Mouse (Mus musculus): ENCODE data around the gene Irx4. TPM values are rescaled to one million over a fixed set of nuclear protein-coding genes. Genes with fewer than 3 reads are reported as not detected.

Irx4 gene
- polyA plus RNA-seq, 1 experiment from 2014 or later: 1.5 TPM

DNA sequence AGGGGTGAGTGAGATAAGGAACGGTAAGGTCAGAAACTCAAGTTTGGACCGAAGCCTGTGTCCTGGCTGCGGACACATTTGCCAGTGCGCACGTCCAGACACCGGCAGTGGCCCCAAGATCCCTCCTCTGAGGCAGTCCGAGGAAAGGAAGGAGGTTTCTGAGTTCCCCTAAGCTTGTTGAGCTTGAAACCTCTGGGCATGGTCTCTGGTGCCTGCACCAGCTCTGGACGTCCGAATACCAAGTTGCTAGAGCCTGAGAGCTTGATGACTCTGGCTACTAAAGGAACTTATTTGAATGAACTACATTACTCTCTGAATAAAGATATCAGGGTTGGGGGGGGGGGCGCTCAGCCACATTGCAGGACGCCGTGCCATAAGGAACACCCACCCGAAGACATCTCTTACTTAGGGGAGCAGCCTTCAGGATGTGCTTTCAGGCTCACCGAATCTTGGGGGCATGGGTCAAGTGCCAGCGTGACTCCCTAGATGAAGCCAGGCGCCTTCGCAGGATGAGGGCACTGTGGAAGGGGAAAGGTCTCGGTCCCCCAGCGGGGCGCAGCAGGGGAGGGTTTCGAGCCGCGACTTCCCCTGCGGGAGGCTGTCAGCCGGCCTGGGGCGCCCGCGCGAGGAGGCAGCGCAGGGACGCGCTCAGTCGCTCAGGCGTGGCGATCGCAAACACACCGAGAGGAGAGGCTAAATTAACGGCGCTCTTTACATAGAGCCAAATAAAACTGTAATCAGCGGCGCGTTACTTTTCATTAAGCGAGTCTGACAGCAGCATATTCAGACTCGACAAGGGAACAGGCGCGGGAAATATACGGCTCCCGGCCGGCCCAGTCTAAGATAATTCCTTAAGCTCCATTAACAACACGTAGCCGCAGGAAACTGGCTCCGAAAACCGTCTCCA, 11.3 kb downstream of the Irx4 start:
- H3K27ac ChIP-seq (replicated peaks): no peak overlapping the region
- peaks cover 95% of the 10 kb centered on the region for H3K27me3 ChIP-seq (replicated peaks)
- no peaks in the 10 kb centered on the region for H3K36me3 ChIP-seq
- H3K9ac ChIP-seq (replicated peaks): no peak overlapping the region
- peak overlapping the region; percentile 61 for H3K4me2 ChIP-seq
- WGBS: under 1% methylated on average over 53 of the region's 53 CpGs
- no peaks in the 10 kb centered on the region for H3K9me3 ChIP-seq (replicated peaks)
- peaks cover 27% of the 10 kb centered on the region for H3K4me1 ChIP-seq
- peak overlapping the region; percentile 31 for H3K4me3 ChIP-seq (replicated peaks)
- peak; percentile 56 for ATAC-seq (ENCODE audit: low FRiP score)

DNA sequence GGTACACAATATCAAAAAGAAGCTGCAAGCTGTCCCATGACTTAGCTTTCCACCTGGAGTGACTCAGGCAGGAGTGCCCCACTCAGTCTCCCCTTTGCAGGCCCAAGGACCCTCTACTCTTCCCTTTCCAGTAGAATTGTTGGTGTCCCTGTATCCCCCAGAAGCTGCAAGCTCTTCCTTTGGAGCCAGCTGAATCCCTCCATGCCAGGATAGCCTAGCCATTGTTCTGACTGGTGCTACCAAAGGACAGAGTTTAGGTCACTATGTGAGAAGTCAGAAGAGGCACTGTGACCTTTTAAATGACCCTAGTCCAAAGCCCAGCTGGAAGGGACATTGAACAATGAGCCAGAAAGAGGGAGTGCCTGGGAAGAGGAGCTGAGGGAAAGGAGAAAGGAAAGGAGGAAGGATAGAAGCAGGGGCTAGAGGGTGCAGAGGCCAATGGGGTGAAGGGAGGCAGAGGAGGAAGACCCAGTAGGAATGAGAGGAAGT, 12.6 kb downstream of the Irx4 start:
- Histone ChIP-seq H3K9me3 (replicated peaks) (no peaks in the 10 kb centered on the region), H3K36me3 (no peaks in the 10 kb centered on the region), H3K27ac (replicated peaks) (no peak overlapping the region), H3K9ac (replicated peaks) (no peak overlapping the region), H3K27me3 (replicated peaks) (peaks cover 84% of the 10 kb centered on the region), H3K4me2 (no peak overlapping the region), H3K4me3 (replicated peaks) (no peak overlapping the region), H3K4me1 (peaks cover 27% of the 10 kb centered on the region)
- ATAC-seq (ENCODE audit: low FRiP score): no peak

DNA sequence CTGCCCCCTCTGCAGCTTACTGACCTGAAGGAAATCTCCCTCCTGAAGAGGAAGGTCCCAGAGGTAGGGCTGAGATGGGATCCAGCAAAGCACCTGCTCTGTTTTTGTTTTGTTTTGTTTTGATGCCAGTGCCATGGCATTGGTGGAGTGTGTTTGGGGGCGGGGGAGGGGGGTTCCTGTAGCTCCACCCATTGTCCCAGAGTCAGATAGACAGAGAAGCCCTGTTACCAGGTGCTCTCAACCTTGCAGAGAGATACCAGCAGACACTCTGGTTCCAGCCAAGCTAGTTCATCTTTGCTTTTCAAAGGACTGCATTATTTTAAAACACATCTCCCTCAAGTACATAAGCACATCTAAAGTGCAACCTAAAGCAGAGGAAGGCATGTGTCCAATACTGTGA, 13.3 kb downstream of the Irx4 start:
- Histone ChIP-seq H3K4me3 (replicated peaks) (no peak overlapping the region), H3K4me1 (peaks cover 24% of the 10 kb centered on the region), H3K9ac (replicated peaks) (no peak overlapping the region), H3K27me3 (replicated peaks) (peaks cover 77% of the 10 kb centered on the region), H3K36me3 (no peaks in the 10 kb centered on the region), H3K9me3 (replicated peaks) (no peaks in the 10 kb centered on the region), H3K4me2 (no peak overlapping the region), H3K27ac (replicated peaks) (no peak overlapping the region)
- 56% methylated on average over 1 of the region's 1 CpGs for whole genome bisulfite sequencing
- ATAC-seq (ENCODE audit: low FRiP score): no peak

DNA sequence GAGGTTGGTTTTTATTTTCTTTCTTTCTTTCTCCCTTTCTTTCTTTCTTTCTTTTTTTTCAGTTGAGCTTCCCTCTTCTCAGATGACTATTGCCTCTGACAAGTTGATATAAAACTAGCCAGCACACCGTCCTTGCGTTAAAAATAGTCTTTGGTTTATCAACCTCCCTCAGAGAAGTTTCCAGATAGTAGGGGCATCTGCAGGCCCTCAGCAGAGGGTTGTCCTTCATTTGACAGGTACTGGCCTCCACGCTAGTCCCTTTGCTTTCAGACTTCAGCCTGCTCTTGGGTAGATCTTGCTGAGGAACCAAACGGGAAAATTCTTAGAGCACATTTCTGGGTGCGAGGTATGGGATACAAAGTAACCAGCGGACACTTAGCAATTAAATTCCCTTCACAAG, 17.1 kb downstream of the Irx4 start:
- Histone ChIP-seq H3K4me1 (peaks cover under 1% of the 10 kb centered on the region), H3K4me3 (replicated peaks) (no peak overlapping the region), H3K9ac (replicated peaks) (no peak overlapping the region), H3K36me3 (no peaks in the 10 kb centered on the region), H3K27ac (replicated peaks) (no peak overlapping the region), H3K4me2 (no peak overlapping the region), H3K9me3 (replicated peaks) (no peaks in the 10 kb centered on the region), H3K27me3 (replicated peaks) (peaks cover 44% of the 10 kb centered on the region)
- 88% methylated on average over 6 of the region's 6 CpGs for WGBS
- ATAC-seq (ENCODE audit: low FRiP score): no peak

DNA sequence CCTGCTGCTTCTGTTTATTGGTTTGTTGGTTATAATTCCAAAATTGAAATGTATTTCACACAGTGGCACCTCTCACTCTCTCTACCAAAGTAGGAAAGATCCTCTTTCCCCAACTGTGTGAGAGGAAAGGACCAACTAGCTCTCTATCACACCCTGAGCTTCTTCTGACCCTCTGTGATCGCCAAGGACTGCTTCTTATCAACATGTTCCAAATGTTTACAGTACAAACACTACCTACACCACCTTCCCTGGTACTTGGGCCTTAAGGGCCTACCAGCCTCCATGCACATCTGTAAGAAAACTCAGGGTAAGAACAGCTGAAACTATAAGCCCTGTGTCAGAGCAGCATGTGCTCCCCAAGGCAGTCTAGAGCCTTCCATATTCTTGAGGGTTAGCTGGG, 17.5 kb downstream of the Irx4 start:
- no peaks in the 10 kb centered on the region for H3K4me1 ChIP-seq
- no peak overlapping the region for H3K9ac ChIP-seq (replicated peaks)
- no peak overlapping the region for H3K4me2 ChIP-seq
- H3K4me3 ChIP-seq (replicated peaks): no peak overlapping the region
- H3K27me3 ChIP-seq (replicated peaks): peaks cover 40% of the 10 kb centered on the region
- H3K36me3 ChIP-seq: no peaks in the 10 kb centered on the region
- WGBS: 82% methylated on average over 1 of the region's 1 CpGs
- H3K9me3 ChIP-seq (replicated peaks): no peaks in the 10 kb centered on the region
- H3K27ac ChIP-seq (replicated peaks): no peak overlapping the region
- ATAC-seq (ENCODE audit: low FRiP score): no peak

DNA sequence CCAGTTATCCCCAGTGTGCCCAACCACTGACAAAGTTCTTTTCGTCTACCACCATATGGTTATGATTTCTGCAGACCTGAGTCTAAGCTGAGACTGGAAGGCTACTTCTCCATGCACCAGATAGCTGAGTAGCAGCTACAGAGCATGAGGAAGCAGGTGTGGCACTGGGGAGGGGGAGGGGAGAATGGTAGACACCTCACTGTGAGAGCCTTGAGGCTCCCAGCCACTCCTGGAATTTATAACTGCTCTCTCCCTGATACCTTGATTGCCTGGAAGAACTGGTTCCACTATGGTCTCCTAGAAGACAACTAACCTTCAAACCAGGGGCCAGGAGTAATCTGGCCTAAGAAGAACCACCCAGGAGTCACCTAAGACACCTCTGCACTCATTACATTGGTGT, 18.9 kb downstream of the Irx4 start:
- Histone ChIP-seq H3K9me3 (replicated peaks) (no peaks in the 10 kb centered on the region), H3K9ac (replicated peaks) (no peak overlapping the region), H3K4me1 (no peaks in the 10 kb centered on the region), H3K4me2 (no peak overlapping the region), H3K27me3 (replicated peaks) (peaks cover 34% of the 10 kb centered on the region), H3K27ac (replicated peaks) (no peak overlapping the region), H3K36me3 (no peaks in the 10 kb centered on the region), H3K4me3 (replicated peaks) (no peak overlapping the region)
- no peak for ATAC-seq (ENCODE audit: low FRiP score)
- WGBS: 77% methylated on average over 1 of the region's 1 CpGs

DNA sequence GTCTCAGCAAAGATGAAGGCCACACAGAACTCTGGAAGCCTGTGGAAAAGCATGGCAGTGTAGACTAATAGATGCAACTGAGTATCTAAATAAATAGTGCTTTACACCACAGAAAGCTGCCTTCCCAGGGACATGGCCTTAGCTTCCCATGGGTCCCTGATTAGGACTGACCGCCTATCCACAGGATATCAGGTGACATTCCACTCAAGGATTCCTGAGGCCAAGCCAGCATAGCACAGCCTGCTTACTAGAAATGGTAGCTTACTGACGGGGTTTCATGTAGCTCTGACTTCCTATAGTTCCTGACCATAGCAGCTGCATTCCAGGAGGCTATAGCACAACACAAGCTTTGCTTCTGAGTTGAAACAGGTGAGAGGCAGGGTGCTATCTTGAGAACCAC, 22.1 kb downstream of the Irx4 start:
- Histone ChIP-seq H3K4me2 (no peak overlapping the region), H3K27ac (replicated peaks) (no peak overlapping the region), H3K36me3 (no peaks in the 10 kb centered on the region), H3K4me1 (no peaks in the 10 kb centered on the region), H3K9ac (replicated peaks) (no peak overlapping the region), H3K4me3 (replicated peaks) (no peak overlapping the region), H3K9me3 (replicated peaks) (no peaks in the 10 kb centered on the region), H3K27me3 (replicated peaks) (peaks cover 12% of the 10 kb centered on the region; the same call in 1 of the 2 replicates)
- ATAC-seq (ENCODE audit: low FRiP score): no peak
- WGBS: 90% methylated on average over 2 of the region's 2 CpGs

DNA sequence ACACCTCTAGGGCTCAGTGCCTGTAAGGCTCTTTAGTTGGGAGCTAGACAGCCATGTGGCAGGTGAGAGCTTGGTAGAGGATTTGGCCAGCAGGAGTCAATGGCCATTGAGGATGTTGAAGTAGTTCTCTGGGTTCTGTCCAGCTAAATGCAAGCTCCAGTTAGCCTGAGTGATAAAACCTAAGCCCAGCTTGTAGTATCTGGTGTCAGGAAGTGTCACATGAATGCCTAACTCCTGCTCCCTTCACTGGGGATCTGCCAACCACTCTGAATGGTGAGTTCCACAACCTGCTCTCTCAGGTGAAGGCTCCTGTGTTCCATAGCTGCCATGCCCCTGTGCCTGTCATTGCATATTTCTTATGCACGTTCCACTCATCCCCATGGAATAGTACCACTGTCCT, 23.3 kb downstream of the Irx4 start:
- WGBS: 89% methylated on average over 1 of the region's 1 CpGs
- H3K36me3 ChIP-seq: no peaks in the 10 kb centered on the region
- no peak for ATAC-seq (ENCODE audit: low FRiP score)
- no peak overlapping the region for H3K27ac ChIP-seq (replicated peaks)
- H3K9me3 ChIP-seq (replicated peaks): no peaks in the 10 kb centered on the region
- no peak overlapping the region for H3K9ac ChIP-seq (replicated peaks)
- H3K4me3 ChIP-seq (replicated peaks): no peak overlapping the region
- 0 out of 2 replicates have a peak, but pooled peaks cover 12% of the 10 kb centered on the region for H3K27me3 ChIP-seq (replicated peaks)
- no peaks in the 10 kb centered on the region for H3K4me1 ChIP-seq
- no peak overlapping the region for H3K4me2 ChIP-seq

DNA sequence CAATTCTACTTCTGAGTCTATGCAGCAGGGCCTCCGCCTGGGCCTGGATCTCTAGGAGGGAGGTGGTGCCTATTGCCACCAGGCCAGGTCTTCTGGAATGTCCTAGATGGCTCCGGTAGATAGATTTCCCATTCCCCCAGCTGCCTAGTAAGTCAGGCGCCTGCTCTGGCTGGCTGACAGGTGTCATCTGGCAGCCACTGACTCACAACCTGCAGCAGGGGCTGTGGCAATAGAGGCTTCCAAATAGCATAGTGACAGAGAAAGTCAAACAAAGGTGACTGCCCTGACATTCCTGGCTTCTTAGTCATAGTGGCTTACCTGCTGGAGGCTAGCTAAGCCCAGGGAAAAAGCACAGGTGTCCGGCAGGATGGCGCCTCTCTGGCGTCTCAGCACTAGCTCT, 29.9 kb downstream of the Irx4 start:
- Histone ChIP-seq H3K27ac (replicated peaks) (no peak overlapping the region), H3K9ac (replicated peaks) (no peak overlapping the region), H3K9me3 (replicated peaks) (peaks cover 6% of the 10 kb centered on the region; the same call in 1 of the 2 replicates), H3K27me3 (replicated peaks) (peaks cover 7% of the 10 kb centered on the region; the same call in 1 of the 2 replicates), H3K4me2 (no peak overlapping the region), H3K4me1 (no peaks in the 10 kb centered on the region), H3K4me3 (replicated peaks) (no peak overlapping the region), H3K36me3 (no peaks in the 10 kb centered on the region)
- no peak for ATAC-seq (ENCODE audit: low FRiP score)
- WGBS: 91% methylated on average over 6 of the region's 6 CpGs

DNA sequence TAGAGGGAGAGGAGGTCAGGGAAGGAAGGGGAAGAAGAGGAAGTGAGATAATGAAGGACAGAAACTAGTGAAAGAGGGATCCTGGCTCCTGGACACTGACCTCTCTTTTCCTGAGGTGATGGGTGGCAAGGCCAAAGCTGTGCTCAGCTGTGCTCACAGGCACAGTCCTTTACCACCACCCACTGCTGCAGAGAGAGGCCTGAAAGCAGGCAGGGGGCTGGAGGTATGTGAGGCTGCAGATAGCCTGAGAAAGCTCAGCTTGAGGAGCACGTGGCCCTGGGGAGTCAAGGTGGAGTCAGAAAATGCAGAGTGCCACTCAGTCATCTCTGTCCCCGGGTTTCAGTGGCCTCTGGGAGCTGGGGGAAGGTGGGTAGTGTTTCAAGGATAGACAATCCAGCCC, 30.8 kb downstream of the Irx4 start:
- H3K4me3 ChIP-seq (replicated peaks): no peak overlapping the region
- no peaks in the 10 kb centered on the region for H3K4me1 ChIP-seq
- H3K9ac ChIP-seq (replicated peaks): no peak overlapping the region
- H3K27me3 ChIP-seq (replicated peaks): peaks cover 7% of the 10 kb centered on the region; the same call in 1 of the 2 replicates
- no peaks in the 10 kb centered on the region for H3K36me3 ChIP-seq
- 23% methylated on average over 2 of the region's 2 CpGs for WGBS
- ATAC-seq (ENCODE audit: low FRiP score): no peak
- H3K27ac ChIP-seq (replicated peaks): no peak overlapping the region
- H3K9me3 ChIP-seq (replicated peaks): peaks cover 6% of the 10 kb centered on the region; the same call in 1 of the 2 replicates
- H3K4me2 ChIP-seq: no peak overlapping the region

DNA sequence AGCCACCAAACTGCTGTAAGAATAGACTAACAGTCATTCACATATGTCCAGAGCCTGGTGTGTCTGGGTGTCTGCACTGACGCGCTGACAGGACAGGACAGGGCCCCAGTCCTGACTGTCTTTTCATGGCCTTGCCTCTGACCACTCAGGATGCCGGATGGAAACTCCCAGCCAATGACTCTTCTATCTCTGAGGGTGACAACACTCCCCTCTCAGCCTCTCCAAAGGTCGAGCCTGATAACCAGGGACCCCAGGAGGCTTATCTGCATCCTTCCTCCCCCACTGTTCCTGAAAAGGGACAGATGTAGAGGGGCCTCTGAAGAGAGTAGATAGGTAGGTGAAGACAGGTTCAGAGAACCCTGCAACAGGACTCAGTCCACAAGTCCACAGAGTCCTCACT, 38.4 kb downstream of the Irx4 start:
- ATAC-seq (ENCODE audit: low FRiP score): no peak
- no peaks in the 10 kb centered on the region for H3K4me1 ChIP-seq
- H3K9me3 ChIP-seq (replicated peaks): peaks cover 6% of the 10 kb centered on the region; the same call in 1 of the 2 replicates
- H3K9ac ChIP-seq (replicated peaks): no peak overlapping the region
- no peak overlapping the region for H3K4me3 ChIP-seq (replicated peaks)
- WGBS: 75% methylated on average over 4 of the region's 4 CpGs
- no peak overlapping the region for H3K4me2 ChIP-seq
- H3K27ac ChIP-seq (replicated peaks): no peak overlapping the region
- no peaks in the 10 kb centered on the region for H3K27me3 ChIP-seq (replicated peaks)
- H3K36me3 ChIP-seq: no peaks in the 10 kb centered on the region

DNA sequence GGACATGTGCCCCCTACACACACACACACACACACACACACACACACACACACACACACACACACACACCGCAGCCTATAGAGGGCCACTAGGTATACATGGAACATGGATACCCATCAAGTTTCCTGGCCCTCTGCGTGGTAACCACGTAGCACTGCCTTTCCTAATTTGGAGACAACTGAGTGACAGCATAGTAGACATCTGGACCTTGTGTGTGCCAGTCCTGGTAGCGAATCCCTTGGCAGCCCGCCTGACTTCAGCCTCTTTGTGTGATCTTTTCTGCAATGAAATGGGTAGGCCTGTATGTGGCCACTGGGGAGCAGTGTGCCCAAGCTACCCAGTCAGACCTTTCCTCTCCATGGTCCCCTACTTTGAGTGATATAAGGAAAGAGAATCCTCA, 39.0 kb downstream of the Irx4 start:
- Histone ChIP-seq H3K36me3 (no peaks in the 10 kb centered on the region), H3K9ac (replicated peaks) (no peak overlapping the region), H3K4me2 (no peak overlapping the region), H3K4me3 (replicated peaks) (no peak overlapping the region), H3K4me1 (no peaks in the 10 kb centered on the region), H3K9me3 (replicated peaks) (peaks cover 5% of the 10 kb centered on the region; the same call in 1 of the 2 replicates), H3K27ac (replicated peaks) (no peak overlapping the region), H3K27me3 (replicated peaks) (no peaks in the 10 kb centered on the region)
- ATAC-seq (ENCODE audit: low FRiP score): no peak
- 88% methylated on average over 5 of the region's 5 CpGs for WGBS
